Mouse (Mus musculus): Measurements from ENCODE around the gene Pxylp1. TPM values are rescaled to one million over a fixed set of nuclear protein-coding genes. Genes with fewer than 3 reads are reported as not detected.

The Pxylp1 gene
- polyA plus RNA-seq, 1 experiment = 1.9 TPM

- H3K27ac ChIP-seq (ENCODE audit: insufficient read depth, low read depth, low read length) = no peak overlapping the region
- no peaks in the 10 kb centered on the region for H3K4me1 ChIP-seq (ENCODE audit: control insufficient read depth, insufficient read depth, low read length)
- no peak for TF ChIP-seq POLR2A (IDR thresholded peaks at IDR 0.05; ENCODE audit: borderline replicate concordance, low read depth, low read length)
- no peak for TF ChIP-seq CTCF (IDR thresholded peaks at IDR 0.05; ENCODE audit: low read depth, low read length)
- H3K4me3 ChIP-seq (ENCODE audit: insufficient read depth, low read length) = no peak overlapping the region
Observed at GRCm38 (mm10) chr9:96916076-96916475, 23.6 kb upstream of the Pxylp1 start.

- Histone ChIP-seq H3K4me1 (ENCODE audit: control insufficient read depth, insufficient read depth, low read length) (no peaks in the 10 kb centered on the region), H3K27ac (ENCODE audit: insufficient read depth, low read depth, low read length) (no peak overlapping the region), H3K4me3 (ENCODE audit: insufficient read depth, low read length) (no peak overlapping the region)
- TF ChIP-seq POLR2A (IDR thresholded peaks at IDR 0.05; ENCODE audit: borderline replicate concordance, low read depth, low read length) = no peak
- TF ChIP-seq CTCF (IDR thresholded peaks at IDR 0.05; ENCODE audit: low read depth, low read length) = no peak
Observed at GRCm38 (mm10) chr9:96914851-96915250, 22.4 kb upstream of the Pxylp1 start.

GRCm38 (mm10) chr9:96914005-96914404 lies 21.5 kb upstream of the Pxylp1 start:
- Histone ChIP-seq H3K27ac (ENCODE audit: insufficient read depth, low read depth, low read length) (no peak overlapping the region), H3K4me3 (ENCODE audit: insufficient read depth, low read length) (no peak overlapping the region), H3K4me1 (ENCODE audit: control insufficient read depth, insufficient read depth, low read length) (no peaks in the 10 kb centered on the region)
- TF ChIP-seq POLR2A (IDR thresholded peaks at IDR 0.05; ENCODE audit: borderline replicate concordance, low read depth, low read length) (no peak), CTCF (IDR thresholded peaks at IDR 0.05; ENCODE audit: low read depth, low read length) (no peak)

- Histone ChIP-seq H3K27ac (ENCODE audit: insufficient read depth, low read depth, low read length) (no peak overlapping the region), H3K4me1 (ENCODE audit: control insufficient read depth, insufficient read depth, low read length) (no peaks in the 10 kb centered on the region), H3K4me3 (ENCODE audit: insufficient read depth, low read length) (no peak overlapping the region)
- TF ChIP-seq CTCF (IDR thresholded peaks at IDR 0.05; ENCODE audit: low read depth, low read length) = no peak
- TF ChIP-seq POLR2A (IDR thresholded peaks at IDR 0.05; ENCODE audit: borderline replicate concordance, low read depth, low read length) = no peak
Observed at GRCm38 (mm10) chr9:96909503-96909902, 17.0 kb upstream of the Pxylp1 start.

- H3K27ac ChIP-seq (ENCODE audit: insufficient read depth, low read depth, low read length) = no peak overlapping the region
- H3K4me3 ChIP-seq (ENCODE audit: insufficient read depth, low read length) = no peak overlapping the region
- no peaks in the 10 kb centered on the region for H3K4me1 ChIP-seq (ENCODE audit: control insufficient read depth, insufficient read depth, low read length)
- TF ChIP-seq CTCF (IDR thresholded peaks at IDR 0.05; ENCODE audit: low read depth, low read length) (no peak), POLR2A (IDR thresholded peaks at IDR 0.05; ENCODE audit: borderline replicate concordance, low read depth, low read length) (no peak)
Observed at GRCm38 (mm10) chr9:96908737-96909136, 16.3 kb upstream of the Pxylp1 start.

GRCm38 (mm10) chr9:96904360-96905355 lies 12.2 kb upstream of the Pxylp1 start:
- H3K27ac ChIP-seq (ENCODE audit: insufficient read depth, low read depth, low read length) = no peak overlapping the region
- H3K4me3 ChIP-seq (ENCODE audit: insufficient read depth, low read length) = no peak overlapping the region
- H3K4me1 ChIP-seq (ENCODE audit: control insufficient read depth, insufficient read depth, low read length) = peaks cover 6% of the 10 kb centered on the region
- TF ChIP-seq CTCF (IDR thresholded peaks at IDR 0.05; ENCODE audit: low read depth, low read length) (no peak), POLR2A (IDR thresholded peaks at IDR 0.05; ENCODE audit: borderline replicate concordance, low read depth, low read length) (no peak)

- peaks cover 14% of the 10 kb centered on the region for H3K4me1 ChIP-seq (ENCODE audit: control insufficient read depth, insufficient read depth, low read length)
- TF ChIP-seq CTCF (IDR thresholded peaks at IDR 0.05; ENCODE audit: low read depth, low read length) = no peak
- TF ChIP-seq POLR2A (IDR thresholded peaks at IDR 0.05; ENCODE audit: borderline replicate concordance, low read depth, low read length) = no peak
- no peak overlapping the region for H3K27ac ChIP-seq (ENCODE audit: insufficient read depth, low read depth, low read length)
- no peak overlapping the region for H3K4me3 ChIP-seq (ENCODE audit: insufficient read depth, low read length)
Observed at GRCm38 (mm10) chr9:96899717-96900116, 7.2 kb upstream of the Pxylp1 start.

GRCm38 (mm10) chr9:96899004-96899403 lies 6.5 kb upstream of the Pxylp1 start:
- TF ChIP-seq CTCF (IDR thresholded peaks at IDR 0.05; ENCODE audit: low read depth, low read length) (no peak), POLR2A (IDR thresholded peaks at IDR 0.05; ENCODE audit: borderline replicate concordance, low read depth, low read length) (no peak)
- Histone ChIP-seq H3K4me3 (ENCODE audit: insufficient read depth, low read length) (no peak overlapping the region), H3K27ac (ENCODE audit: insufficient read depth, low read depth, low read length) (no peak overlapping the region), H3K4me1 (ENCODE audit: control insufficient read depth, insufficient read depth, low read length) (peaks cover 14% of the 10 kb centered on the region)

GRCm38 (mm10) chr9:96896690-96897089 lies 4.2 kb upstream of the Pxylp1 start:
- no peak overlapping the region for H3K27ac ChIP-seq (ENCODE audit: insufficient read depth, low read depth, low read length)
- H3K4me1 ChIP-seq (ENCODE audit: control insufficient read depth, insufficient read depth, low read length) = peaks cover 14% of the 10 kb centered on the region
- TF ChIP-seq CTCF (IDR thresholded peaks at IDR 0.05; ENCODE audit: low read depth, low read length) = no peak
- no peak for TF ChIP-seq POLR2A (IDR thresholded peaks at IDR 0.05; ENCODE audit: borderline replicate concordance, low read depth, low read length)
- H3K4me3 ChIP-seq (ENCODE audit: insufficient read depth, low read length) = no peak overlapping the region

- no peak overlapping the region for H3K27ac ChIP-seq (ENCODE audit: insufficient read depth, low read depth, low read length)
- no peak overlapping the region for H3K4me3 ChIP-seq (ENCODE audit: insufficient read depth, low read length)
- H3K4me1 ChIP-seq (ENCODE audit: control insufficient read depth, insufficient read depth, low read length) = peaks cover 5% of the 10 kb centered on the region
- TF ChIP-seq POLR2A (IDR thresholded peaks at IDR 0.05; ENCODE audit: borderline replicate concordance, low read depth, low read length) = no peak
- no peak for TF ChIP-seq CTCF (IDR thresholded peaks at IDR 0.05; ENCODE audit: low read depth, low read length)
Observed at GRCm38 (mm10) chr9:96893582-96893981, 1.1 kb upstream of the Pxylp1 start.

Measured in bone marrow macrophage, adult 2 months (primary cell).